Mouse (Mus musculus): ENCODE measurements at regions not wholly inside any gene's neighbourhood (a gene's known extent, or its start where the extent isn't known, plus 50 kb on each side); places are given as distances from the start of the nearest gene placed in this dataset.

DNA sequence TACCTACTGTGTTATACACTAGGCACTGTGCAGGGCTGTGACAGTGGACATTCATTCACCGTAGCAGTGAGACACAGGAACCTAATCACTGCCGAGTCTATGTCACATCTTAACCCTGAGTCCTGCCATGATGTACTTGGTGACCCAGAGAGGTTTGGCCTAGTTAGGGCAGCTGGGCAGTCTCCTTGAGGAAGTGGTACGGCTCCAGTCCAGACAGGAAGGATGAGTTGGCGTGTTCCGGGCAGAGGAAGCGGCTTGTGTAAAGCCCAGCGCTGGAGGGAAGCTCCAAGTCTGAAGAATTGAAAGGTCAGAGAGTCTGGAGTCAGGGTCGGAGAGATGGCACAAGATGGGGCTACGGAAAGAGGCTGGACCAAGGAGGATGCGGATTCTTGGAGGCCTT, 99.4 kb upstream of the Smim15 start:
- peak; percentile 22 to 66; a peak in 2 of 4 replicates for ATAC-seq (replicated peaks in 1 of 2; ENCODE audit: insufficient read depth in 1 of 2, low FRiP score in 2 of 2, low TSS enrichment in 1 of 2, low read depth in 1 of 2, poor library complexity in 2 of 2, severe bottlenecking in 2 of 2)

DNA sequence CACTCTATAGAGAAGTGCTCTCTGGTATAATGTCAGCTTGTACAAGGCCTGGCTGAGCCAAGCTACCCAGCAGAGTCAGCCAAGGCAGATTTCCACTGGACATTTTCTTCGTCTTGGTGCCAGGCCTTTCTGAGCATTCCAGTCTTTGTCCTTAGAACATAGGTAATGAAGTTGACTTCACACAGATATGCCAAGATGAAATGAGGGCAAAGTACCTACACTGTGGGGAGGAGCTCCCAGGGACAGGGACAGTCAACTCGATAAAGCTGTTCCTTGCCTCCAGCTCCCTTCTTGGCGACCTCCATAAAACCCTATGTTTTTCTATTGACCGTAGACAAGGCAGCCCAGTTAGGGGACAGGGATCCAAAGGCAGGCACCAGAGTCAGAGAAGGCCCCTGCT, 101.3 kb upstream of the Smim15 start:
- no peak for ATAC-seq (replicated peaks in 1 of 2; ENCODE audit: insufficient read depth in 1 of 2, low FRiP score in 2 of 2, low TSS enrichment in 1 of 2, low read depth in 1 of 2, poor library complexity in 2 of 2, severe bottlenecking in 2 of 2)

DNA sequence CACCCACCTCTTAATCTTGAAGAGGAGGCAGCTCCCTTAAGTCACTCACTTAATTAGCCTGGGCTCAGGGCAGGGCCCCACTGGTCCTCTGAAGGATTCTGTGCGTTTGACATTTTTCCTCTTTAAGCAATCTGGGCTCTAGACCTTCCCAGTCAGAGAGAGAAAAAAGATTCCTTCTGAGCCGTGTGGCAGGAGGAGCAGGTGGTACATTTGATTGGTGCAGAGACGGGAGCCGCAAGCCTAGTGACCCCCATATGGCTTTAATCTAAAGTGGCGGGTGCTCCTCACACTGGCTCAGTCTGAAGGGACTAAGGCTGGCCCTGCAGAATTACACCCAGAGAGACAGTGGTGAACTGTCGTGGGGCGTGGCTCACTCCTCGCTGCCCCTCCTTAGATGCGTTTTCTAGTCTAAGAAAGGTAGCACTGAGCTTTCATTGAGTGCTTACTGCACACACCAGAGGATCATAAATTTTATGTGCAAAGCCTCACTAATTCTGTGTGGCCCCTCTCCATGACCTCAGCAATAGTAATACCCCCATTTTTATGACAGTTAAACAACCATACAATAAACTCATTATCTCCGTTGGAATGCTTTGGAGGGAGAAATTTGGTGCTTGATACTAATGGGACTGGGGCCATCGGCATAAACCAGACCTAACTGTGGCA, 101.8 kb upstream of the Smim15 start:
- ATAC-seq (replicated peaks in 1 of 2; ENCODE audit: insufficient read depth in 1 of 2, low FRiP score in 2 of 2, low TSS enrichment in 1 of 2, low read depth in 1 of 2, poor library complexity in 2 of 2, severe bottlenecking in 2 of 2), result no peak

DNA sequence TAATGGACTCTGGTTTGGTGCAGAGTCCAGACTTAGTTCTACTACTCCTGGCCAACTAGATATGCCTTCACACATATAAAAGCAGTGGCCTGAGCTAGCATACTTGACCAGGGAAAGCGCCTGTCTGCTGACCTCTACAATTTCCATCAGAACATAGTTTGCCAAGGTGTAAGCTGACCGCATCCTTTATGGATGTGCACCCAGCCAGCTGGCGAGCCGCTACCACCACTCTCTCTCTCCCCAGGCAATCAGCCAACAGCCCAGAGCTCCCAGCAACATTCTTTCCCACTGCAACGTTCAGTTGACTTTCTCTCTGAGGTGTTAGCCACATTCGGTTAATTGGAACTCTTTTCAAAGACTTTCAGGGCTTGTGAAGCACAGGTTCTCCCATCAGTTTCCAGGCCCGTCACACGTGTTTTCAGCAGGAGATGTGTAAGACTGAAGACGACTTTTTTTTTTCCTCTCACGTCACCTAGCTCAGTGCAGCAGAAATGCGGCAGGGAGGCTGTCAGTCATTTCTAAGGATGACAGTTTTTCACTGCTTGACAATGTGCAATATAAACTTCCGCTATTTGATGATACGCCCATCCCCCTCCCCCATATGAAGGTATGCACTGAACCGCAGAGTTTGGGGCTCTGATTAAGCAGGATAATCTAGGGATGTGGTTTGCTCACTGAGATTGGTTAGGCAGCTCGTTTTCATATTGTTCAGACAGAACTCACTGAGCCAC, 104.2 kb upstream of the Smim15 start:
- no peak for ATAC-seq (replicated peaks in 1 of 2; ENCODE audit: insufficient read depth in 1 of 2, low FRiP score in 2 of 2, low TSS enrichment in 1 of 2, low read depth in 1 of 2, poor library complexity in 2 of 2, severe bottlenecking in 2 of 2)

DNA sequence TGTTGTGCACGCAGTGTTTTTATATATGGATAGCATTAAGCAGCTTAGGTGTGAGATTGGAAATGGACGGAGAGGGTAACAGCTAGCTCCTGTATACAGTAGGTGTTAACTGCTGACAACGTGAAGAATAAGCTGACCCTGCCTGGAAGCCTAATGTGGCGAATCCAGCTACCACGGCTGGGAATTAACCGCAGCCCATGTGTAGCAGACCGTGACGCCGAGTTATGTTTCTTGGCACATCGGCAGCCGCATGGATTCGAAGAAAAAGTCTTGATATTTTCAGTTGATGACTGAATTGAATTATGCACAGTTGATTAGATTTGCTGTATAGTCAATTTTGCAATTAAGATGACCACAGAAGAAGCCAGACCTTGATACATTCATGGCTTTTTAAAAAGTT, 108.6 kb upstream of the Smim15 start:
- ATAC-seq (replicated peaks in 1 of 2; ENCODE audit: insufficient read depth in 1 of 2, low FRiP score in 2 of 2, low TSS enrichment in 1 of 2, low read depth in 1 of 2, poor library complexity in 2 of 2, severe bottlenecking in 2 of 2), result no peak

DNA sequence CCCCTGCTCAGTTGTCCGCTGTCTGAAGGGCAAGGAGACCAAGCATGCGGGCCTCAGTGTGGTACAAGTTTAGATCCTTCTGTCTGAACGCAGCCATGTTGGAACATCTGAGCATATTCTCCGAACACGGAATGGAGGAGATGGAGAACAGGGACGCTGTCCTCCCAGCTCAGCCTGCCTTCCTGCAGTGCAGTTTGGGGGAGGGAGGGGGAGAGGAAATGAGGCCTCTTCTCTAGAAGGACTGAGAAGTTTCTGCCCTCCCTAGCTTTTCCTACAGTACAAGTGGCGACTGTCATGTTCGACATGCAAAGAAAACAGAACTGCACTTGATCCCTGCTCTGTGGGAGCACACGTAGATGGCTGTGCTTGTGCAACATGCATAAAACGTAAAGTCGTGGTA, 109.6 kb upstream of the Smim15 start:
- no peak for ATAC-seq (replicated peaks in 1 of 2; ENCODE audit: insufficient read depth in 1 of 2, low FRiP score in 2 of 2, low TSS enrichment in 1 of 2, low read depth in 1 of 2, poor library complexity in 2 of 2, severe bottlenecking in 2 of 2)

DNA sequence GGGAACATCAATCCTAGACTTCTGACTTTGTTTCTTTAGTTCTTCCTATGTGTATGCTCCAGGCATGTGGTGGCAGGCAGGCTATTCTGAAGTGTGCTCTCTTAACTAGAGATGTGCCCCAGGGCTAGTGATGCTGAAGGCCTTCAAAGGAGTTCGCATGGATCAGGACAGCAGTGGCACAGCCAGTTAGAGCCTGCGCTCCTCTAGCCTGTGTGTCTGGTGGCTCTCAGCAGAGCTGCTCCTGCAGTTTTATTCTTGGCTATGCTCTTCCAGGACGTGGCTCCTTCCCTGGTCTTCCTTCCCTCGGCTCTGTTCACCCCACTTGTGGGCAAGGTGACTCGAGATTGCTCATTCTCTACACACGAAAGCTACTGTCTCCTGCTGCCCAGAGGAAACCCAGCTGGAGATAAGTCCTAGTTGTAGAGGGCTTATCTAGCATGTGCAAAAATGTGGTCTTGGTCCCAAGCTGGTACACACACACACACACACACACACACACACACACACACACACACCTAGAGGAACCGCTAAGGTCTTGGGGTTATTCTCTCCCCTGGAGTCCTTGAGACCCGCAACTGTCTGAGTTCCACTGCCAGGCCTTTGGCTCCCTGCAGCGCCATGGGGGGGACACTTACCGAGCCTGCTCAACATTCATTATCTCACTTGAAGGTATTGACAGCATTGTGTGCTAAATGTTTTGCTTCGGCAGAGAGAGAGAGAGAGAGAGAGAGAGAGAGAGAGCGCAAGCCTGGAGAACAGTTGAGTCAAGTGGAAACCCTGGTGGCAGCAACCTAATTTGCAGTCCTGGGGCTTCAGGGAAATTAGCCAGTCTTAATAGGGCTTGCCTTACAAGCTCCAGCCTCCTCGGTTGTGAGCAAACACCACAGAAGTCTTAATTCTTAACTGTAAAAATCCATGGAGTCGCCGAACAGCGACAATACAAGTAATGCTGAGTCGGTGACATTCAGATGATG, 110.4 kb upstream of the Smim15 start:
- ATAC-seq (replicated peaks in 1 of 2; ENCODE audit: insufficient read depth in 1 of 2, low FRiP score in 2 of 2, low TSS enrichment in 1 of 2, low read depth in 1 of 2, poor library complexity in 2 of 2, severe bottlenecking in 2 of 2), result 0 out of 4 replicates have a peak, but pooled peaks of 1 of the 2 experiments have one; percentile 17

DNA sequence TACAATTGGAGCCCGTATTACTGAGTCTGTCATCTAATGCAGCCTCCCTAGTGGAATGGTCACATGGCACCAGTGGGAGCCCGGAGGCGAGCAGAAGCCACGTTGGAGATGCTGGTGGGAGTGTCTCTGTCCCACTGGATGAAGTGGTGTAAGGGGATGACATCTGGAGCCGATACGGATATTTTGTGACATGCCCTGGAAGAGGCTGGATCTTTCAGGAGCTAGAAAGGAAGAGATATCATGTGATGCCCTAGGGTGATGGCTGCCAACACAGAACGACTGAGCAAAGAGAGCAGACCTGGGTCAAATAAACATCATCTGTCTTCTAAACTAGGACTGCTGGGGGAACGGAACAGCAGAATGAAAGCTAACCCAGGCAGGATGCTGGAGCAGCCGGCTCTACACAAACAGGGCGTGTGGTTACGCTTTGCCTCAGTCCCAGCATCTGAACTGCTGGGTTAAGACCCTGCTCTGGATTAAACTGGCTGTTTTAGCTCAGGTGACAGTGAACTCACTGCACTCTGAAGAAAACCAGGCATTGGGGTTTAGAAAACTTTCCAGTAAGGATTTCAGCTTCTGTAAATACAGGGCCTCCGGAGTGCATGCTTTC, 111.7 kb upstream of the Smim15 start:
- no peak for ATAC-seq (replicated peaks in 1 of 2; ENCODE audit: insufficient read depth in 1 of 2, low FRiP score in 2 of 2, low TSS enrichment in 1 of 2, low read depth in 1 of 2, poor library complexity in 2 of 2, severe bottlenecking in 2 of 2)

DNA sequence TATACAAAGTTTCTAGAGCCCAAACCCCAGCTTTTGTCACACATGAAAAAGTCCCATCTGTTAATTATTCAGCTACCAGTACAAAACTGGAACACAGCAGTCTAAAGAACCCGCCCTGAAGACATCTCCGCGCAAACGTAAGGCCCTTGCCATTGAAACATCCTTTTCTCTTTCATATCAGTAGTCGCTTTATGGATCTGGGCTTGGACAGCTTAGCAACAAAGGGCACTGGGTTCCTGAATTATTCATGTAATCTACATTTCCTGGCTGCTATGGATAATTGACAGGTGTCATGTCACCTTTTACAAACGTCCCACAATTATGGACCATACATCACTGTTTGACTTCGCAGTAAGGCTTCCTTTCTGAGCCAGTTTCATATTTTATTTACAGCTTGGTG, 113.0 kb upstream of the Smim15 start:
- no peak for ATAC-seq (replicated peaks in 1 of 2; ENCODE audit: insufficient read depth in 1 of 2, low FRiP score in 2 of 2, low TSS enrichment in 1 of 2, low read depth in 1 of 2, poor library complexity in 2 of 2, severe bottlenecking in 2 of 2)

DNA sequence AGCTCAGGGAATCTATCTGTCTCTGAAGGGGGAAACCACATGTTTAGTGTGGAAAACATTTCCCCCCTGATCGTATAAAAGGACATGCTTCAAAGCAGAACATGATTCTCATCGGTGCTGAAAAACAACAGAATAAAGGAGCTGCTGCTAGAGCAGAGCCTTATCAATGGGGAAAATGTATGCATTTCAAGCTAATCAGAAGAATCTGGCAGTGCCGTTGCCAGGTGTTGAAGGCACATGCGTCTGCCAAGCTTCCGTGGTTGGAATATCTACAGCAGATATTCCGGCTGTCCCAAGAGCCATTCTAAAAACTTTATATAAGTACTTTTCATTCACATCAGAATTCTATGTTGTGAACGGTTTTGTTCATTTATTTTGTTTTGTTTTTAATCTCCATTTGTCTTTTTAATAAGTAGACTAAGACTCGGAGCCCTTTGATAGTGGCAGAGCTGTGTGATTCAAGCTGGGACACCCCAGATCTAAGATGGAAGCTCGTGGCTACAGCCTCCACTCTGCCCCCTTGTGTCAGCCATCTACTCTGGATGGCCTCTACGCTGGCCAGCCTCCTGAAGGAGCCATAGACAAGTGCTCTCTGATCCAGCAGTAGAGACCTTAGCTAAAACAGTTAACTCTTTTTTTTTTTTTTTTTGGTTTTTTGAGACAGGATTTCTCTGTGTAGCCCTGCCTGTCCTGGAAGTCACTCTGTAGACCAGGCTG, 116.6 kb upstream of the Smim15 start:
- peak; percentile 68 to 69 for ATAC-seq (replicated peaks in 1 of 2; ENCODE audit: insufficient read depth in 1 of 2, low FRiP score in 2 of 2, low TSS enrichment in 1 of 2, low read depth in 1 of 2, poor library complexity in 2 of 2, severe bottlenecking in 2 of 2)

DNA sequence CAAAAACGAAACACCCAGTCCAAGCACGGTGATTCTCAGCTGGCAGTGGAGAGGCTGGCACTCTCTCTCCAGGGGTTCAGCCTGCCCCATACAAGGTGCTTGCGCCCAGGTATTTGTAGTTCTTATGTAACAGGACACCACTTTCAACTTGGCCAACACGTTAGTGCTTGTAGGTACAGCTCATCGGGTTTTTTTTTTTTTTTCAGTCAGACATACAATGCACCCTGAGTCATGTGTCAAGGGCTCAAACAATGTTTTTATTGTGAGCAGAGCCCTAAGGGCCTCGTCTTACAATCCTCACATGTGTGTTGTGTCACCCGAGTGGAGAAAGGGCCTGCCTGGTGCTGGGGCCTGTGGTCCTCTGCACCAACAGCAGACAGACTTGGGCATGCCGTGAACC, 118.8 kb upstream of the Smim15 start:
- ATAC-seq (replicated peaks in 1 of 2; ENCODE audit: insufficient read depth in 1 of 2, low FRiP score in 2 of 2, low TSS enrichment in 1 of 2, low read depth in 1 of 2, poor library complexity in 2 of 2, severe bottlenecking in 2 of 2), result no peak

DNA sequence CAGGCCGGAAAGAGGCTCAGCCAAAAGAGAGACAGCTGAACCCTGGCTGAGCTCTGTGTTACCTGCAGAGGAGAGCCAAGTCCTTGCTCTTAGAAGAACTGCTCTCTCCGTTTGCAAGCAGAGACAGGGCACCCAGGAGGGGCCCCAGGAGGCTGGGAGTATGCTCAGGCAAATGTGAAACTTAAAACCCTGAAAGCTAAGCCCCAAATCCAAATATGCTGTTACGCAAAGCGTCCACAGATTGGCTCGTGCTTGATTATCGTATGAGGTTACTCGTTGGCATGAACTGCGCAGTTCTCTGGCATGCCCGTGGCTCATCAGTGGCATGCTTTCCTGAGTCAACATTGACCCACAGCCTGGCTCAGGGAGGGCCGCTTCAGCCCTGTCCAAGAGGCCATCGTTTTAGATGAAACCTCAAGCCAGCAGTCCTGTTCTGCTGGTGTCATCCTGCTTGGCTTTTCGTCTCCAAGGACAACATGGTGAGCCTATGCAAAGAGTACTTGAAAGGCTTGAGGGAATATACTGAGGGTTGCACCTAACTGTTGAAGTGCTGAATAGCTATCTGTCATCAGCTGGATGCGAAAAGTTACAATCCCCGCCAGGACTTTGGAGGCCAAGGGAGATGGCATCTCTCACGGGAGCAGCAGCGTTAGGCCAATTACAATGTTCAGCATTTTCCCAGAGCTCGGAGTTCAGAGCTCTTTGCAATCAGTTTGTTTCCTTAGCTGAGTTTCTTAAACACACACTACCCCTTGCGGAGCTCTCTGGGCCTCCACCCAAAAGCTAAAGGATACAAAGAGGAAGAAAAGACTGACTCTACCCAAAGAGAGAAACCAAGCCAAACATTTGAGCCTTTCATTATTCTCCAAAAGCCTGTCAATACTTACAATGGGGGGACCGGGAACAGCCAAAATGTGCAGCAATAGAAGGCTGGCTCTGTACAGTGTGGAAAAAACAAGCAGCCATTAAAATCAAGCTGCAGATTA, 120.8 kb upstream of the Smim15 start:
- ATAC-seq (replicated peaks in 1 of 2; ENCODE audit: insufficient read depth in 1 of 2, low FRiP score in 2 of 2, low TSS enrichment in 1 of 2, low read depth in 1 of 2, poor library complexity in 2 of 2, severe bottlenecking in 2 of 2), result no peak

DNA sequence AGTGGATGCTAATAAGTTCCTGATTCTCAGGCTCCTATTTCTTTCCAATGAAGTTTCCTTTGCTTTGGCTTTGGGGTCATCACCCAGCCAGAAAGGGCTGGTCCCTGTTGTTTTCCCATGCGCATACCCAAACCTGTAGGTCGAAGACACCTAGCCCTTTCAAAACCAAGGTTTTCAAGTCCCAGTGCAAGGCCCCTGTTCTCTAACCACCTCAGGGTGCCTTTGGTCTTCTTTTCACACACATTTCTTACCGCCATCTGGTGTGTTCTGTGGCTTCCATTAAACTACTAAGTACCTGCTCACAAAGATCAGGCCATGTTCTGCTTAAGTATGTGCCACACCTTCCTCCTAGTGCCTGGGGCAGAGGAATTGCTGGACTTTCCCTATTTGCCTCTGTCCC, 124.8 kb upstream of the Smim15 start:
- no peak for ATAC-seq (replicated peaks in 1 of 2; ENCODE audit: insufficient read depth in 1 of 2, low FRiP score in 2 of 2, low TSS enrichment in 1 of 2, low read depth in 1 of 2, poor library complexity in 2 of 2, severe bottlenecking in 2 of 2)

DNA sequence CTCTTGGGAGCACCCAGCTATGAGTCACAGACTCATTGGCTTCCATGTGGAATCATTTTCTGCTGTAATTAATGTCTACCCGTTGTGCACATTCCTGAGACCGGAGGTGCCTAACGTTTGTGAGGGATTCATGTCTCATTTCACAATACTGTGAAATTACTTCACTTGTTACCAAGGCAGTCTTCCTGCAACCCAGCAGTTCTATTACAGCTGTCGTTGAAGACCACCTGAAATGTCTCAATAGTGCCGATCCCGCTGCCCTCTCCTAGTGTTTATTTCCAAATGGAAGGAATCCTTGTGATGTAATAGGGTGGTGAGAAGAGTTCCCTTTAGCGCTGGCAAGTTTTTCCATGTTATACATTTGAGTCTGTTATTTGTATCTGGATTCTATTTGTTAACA, 125.8 kb upstream of the Smim15 start:
- ATAC-seq (replicated peaks in 1 of 2; ENCODE audit: insufficient read depth in 1 of 2, low FRiP score in 2 of 2, low TSS enrichment in 1 of 2, low read depth in 1 of 2, poor library complexity in 2 of 2, severe bottlenecking in 2 of 2), result no peak

DNA sequence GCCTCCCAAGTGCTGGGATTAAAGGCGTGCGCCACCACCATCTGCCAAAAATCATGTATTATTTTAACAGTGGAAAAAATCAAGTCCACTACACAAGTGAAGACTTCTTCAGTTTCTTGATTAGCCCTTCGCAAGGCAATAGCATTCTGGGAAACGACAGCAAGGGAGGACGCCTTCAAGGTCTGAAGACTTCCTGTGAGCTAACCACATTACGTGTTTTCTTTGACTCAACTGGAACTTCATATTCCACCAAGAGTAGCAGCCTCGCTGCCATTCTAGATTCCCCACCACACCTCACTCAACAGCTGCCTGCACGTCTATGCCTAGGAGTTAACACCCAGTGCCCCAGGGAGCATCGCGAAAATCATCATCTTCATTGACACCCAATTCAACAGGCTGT, 126.2 kb upstream of the Smim15 start:
- ATAC-seq (replicated peaks in 1 of 2; ENCODE audit: insufficient read depth in 1 of 2, low FRiP score in 2 of 2, low TSS enrichment in 1 of 2, low read depth in 1 of 2, poor library complexity in 2 of 2, severe bottlenecking in 2 of 2), result no peak

DNA sequence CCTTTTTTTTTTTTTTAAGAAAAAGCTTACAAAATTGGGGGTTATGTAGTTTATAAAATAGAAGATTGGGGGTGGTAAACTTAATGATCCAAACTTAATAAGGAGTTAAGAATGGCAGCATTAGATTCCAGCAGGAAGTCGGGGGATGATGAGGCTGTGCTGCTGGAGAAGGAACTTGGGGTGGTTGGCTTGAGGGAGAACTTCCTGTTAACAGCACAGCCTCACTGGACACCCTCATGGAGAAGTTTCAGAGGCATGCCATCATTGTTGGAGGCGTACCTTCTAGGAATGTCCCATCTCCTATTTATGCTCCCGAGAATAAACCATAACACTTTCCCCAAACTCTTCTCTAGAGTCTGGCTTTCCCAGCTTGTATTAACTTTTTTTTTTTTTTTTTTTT, 126.7 kb upstream of the Smim15 start:
- no peak for ATAC-seq (replicated peaks in 1 of 2; ENCODE audit: insufficient read depth in 1 of 2, low FRiP score in 2 of 2, low TSS enrichment in 1 of 2, low read depth in 1 of 2, poor library complexity in 2 of 2, severe bottlenecking in 2 of 2)
